Mouse (Mus musculus) lung, adult 2 months (tissue): ENCODE results near the gene Cog5. TPM values are rescaled to one million over a fixed set of nuclear protein-coding genes. Genes with fewer than 3 reads are reported as not detected.

ENCODE experiments used
- DNase-seq: peaks from one replicate; pipeline ENCODE4 v3.0.0; 2022
- H3K4me1 ChIP-seq: fragments of 200-500 bp; 2 replicates; pipeline ENCODE4 v1.6.1; 2011; ENCODE audit warnings: low read length; ENCODE audit not compliant: control insufficient read depth, insufficient read depth
- H3K4me3 ChIP-seq: fragments of 200-500 bp; replicated peaks from 2 replicates; pipeline ENCODE3; 2011; ENCODE audit warnings: low read depth, mild to moderate bottlenecking, control low read depth, low read length; ENCODE audit errors: extremely low read depth
- CTCF ChIP-seq: fragments of 200-500 bp; IDR thresholded peaks from 2 replicates; pipeline ENCODE4 v1.5.1; 2011; ENCODE audit warnings: mild to moderate bottlenecking, low read length, control low read depth; ENCODE audit not compliant: insufficient read depth
- POLR2A ChIP-seq: fragments of 200-500 bp; IDR thresholded peaks from 2 replicates; pipeline ENCODE4 v1.6.1; 2011; ENCODE audit warnings: low read depth, mild to moderate bottlenecking, control low read depth, low read length, borderline replicate concordance; ENCODE audit errors: extremely low read depth
- WGBS: fragments of 180-500 bp; shearing (Covaris S2); methylation state at CpG from one replicate; pipeline ENCODE4 v1.1.7; 2018; 5-methylcytosine and 5-hydroxymethylcytosine counted together
- polyA plus RNA-seq: library from polyadenylated mRNA; depleted of rRNA; stranded (reverse); fragments of >200 nt; gene quantifications from 2 replicates; pipeline ENCODE4 v1.2.3, GENCODE M21; 2012

The Cog5 gene
- polyA plus RNA-seq, 1 experiment: 19.6 TPM

DNA sequence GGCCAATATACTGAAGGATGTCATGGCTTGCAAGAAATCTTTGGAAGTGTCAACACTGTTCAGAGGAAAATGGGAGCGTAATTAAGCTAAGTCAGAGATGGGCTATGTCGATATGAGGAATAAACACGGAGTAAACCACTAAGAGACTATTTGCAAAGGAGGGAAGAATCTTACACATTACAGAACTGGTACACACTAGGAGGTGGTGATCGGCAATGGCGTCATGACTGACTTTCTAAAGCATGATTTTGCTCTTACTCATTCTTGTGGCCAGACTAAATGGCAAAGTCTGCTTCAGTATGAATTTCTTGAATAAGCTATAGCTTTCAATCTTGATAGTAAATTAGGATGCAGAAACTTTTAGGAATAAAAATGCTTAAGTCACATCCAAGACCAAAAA lies 1.1 kb upstream of the Cog5 start:
- 76% methylated on average over 5 of the region's 5 CpGs for WGBS
- H3K4me1 ChIP-seq: peaks cover 2% of the 10 kb centered on the region
- no peak for TF ChIP-seq CTCF
- no peak for TF ChIP-seq POLR2A
- H3K4me3 ChIP-seq: no peak overlapping the region
- DNase-seq: no peak

DNA sequence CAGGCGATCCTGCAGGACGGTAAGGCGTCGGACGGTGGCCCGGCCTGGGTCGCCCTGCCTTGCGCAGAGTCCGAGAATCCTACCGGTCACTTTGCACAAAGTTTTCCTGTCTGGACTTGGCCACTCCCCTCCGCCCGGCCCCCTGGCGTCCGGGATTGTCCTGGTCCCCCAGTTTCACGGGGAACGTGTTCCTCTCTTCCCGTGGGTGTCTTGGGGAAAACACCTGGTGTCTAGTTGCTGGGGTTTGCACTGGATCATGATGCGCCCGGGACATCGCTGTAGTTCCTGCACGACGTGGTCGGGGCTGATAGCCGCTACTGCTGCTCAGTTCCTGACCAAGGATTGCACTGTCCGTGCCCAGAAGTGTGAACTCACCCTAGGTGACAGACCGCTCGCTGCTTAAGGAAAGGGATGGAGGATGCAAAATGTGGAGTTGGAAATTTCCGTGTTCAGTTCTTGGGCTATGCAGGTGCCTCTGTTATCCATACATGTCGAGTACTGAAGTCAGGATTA lies 352 bp downstream of the Cog5 start:
- WGBS: under 1% methylated on average over 29 of the region's 29 CpGs
- no peak for TF ChIP-seq POLR2A
- TF ChIP-seq CTCF: 0 out of 2 replicates have a peak, but pooled peaks have one; percentile 19
- H3K4me1 ChIP-seq: peaks cover 2% of the 10 kb centered on the region
- H3K4me3 ChIP-seq: peak overlapping the region; percentile 87
- DNase-seq: no peak

DNA sequence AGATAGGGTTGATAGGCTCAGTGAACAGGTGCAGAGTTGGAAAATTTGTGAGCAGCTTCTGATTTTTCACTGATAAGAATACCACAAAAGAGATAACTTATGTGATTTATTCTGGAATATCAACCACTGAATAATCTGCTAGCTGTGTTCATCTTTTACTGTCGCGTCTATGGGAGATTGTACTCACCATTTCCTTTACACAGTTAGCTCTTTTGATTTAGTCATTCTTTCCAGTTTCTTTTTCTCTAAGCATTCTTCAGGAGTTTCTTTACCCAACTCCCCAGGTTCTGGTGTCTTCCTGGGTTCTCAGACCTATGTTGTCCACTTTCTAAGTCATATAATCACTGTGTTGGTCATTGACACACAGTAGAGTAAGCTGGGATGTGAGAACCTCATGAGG lies 2.2 kb downstream of the Cog5 start:
- no peak for DNase-seq
- no peak for TF ChIP-seq CTCF
- TF ChIP-seq POLR2A: no peak
- Histone ChIP-seq H3K4me3 (no peak overlapping the region), H3K4me1 (peaks cover 2% of the 10 kb centered on the region)
- WGBS: 93% methylated on average over 2 of the region's 2 CpGs

DNA sequence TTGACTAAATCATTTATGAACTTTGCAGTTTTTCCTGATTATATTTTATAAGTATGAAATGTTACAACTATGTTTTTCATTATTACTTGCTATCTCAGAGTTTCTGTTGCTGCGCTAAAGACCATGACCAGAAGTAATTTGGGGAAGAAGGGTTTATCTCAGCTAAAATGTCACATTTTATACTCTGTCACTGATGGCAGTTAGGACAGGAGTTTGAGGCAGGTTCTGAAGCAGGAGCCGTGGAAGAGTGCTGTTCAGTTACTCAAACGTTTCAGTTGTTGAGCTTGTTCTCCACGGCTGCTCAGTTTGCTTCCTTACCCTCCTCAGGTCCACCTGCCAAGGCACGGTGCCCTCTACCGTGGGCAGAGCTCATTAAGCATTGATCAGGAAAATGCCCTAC lies 11.3 kb downstream of the Cog5 start:
- no peaks in the 10 kb centered on the region for H3K4me1 ChIP-seq
- DNase-seq: no peak
- TF ChIP-seq CTCF: no peak
- no peak for TF ChIP-seq POLR2A
- H3K4me3 ChIP-seq: no peak overlapping the region
- 66% methylated on average over 6 of the region's 6 CpGs for WGBS

DNA sequence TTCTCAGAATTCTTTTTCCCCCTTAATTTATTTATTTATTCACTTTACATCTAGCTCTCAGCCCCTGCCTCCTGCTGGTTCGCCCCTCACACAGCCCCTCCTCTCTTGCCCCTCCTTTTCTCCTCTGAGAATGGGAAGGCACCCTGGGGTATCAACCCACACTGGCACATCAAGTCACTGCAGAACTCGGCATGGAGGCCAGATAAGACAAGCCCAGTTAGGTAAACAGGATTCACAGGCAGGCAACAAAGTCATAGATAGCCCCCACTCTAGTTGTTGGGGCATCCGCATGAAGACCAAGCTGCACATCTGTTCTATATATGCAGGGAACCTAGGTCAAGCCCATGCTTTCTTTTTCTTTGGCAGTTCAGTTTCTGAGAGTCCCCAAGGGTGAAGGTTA lies 12.5 kb downstream of the Cog5 start:
- TF ChIP-seq POLR2A: no peak
- no peak for TF ChIP-seq CTCF
- DNase-seq: no peak
- Histone ChIP-seq H3K4me3 (no peak overlapping the region), H3K4me1 (no peaks in the 10 kb centered on the region)
- WGBS: 72% methylated on average over 3 of the region's 3 CpGs

DNA sequence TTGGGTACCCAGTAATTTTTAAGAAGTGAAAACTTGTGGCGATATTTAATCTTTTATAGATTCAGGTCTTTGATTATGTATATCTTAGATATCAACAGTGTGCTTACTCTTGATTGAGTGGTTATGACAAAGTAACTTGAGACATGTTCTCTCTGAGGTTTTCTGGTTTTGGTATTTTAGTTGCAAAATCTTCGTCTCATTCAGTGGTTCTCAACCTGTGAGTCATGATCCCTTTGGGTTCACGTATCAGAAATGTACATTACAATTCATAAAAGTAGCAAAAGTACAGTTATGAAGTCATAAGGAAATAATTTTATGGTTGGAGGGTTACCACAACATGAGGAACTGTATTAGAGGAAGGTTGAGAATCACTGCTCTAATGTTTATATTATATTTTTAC lies 32.0 kb downstream of the Cog5 start:
- H3K4me1 ChIP-seq: no peaks in the 10 kb centered on the region
- 88% methylated on average over 3 of the region's 3 CpGs for WGBS
- H3K4me3 ChIP-seq: no peak overlapping the region
- DNase-seq: no peak
- TF ChIP-seq CTCF (no peak), POLR2A (no peak)

DNA sequence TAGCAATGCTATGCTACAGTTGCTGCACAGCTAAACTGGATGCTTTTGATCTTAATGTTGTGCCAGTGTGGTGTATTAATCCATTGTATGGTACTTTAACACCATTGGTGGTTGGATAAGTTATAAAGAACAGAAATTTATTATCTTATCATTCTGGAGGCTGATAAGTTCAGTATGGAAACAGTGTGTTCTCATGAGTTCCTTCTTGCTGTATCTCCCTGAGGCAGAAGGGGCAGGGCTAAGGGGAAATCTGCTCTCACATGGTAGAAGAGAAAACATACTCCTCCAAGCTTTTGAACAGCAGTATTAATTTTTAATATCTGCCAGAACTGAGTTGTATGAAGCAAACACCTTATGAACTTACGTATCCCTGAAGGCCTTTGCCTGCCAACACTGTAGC lies 38.6 kb downstream of the Cog5 start:
- H3K4me1 ChIP-seq: no peaks in the 10 kb centered on the region
- no peak overlapping the region for H3K4me3 ChIP-seq
- no peak for DNase-seq
- no peak for TF ChIP-seq POLR2A
- WGBS: 89% methylated on average over 1 of the region's 1 CpGs

DNA sequence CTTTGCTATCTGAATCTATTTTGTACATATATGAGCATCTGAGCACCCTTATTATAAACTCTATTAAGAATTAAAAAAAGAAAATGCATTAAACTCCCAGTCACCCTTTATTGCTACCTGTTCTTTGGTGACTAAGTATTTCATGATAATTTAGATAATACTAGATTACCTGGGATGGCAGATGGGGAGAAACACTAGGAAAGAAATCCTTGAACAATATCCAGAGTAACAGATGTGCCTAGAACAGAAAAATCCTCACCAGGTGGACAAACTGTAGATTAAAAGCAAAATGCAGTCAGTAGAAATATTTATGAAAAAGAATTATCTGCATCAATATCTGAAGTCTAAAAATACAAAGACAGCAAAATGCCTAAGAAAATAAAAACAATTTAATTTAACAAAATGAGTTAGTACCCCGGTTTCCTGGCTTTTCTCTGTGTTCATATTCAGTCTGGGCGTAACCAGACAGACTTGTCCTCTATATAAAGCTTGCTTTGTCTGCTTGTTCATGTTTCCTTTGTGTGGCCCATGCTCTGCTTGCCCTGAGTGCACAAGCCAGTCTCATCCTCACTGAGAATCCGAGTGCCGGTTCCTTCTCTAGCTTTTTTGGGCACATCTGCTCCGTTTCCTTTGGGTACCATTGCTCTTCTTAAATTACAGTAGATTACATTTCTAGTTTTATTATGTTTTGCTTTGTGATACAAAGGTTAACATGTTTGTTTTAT lies 46.1 kb downstream of the Cog5 start:
- WGBS: 69% methylated on average over 5 of the region's 5 CpGs
- no peak for TF ChIP-seq CTCF
- TF ChIP-seq POLR2A: no peak
- no peak for DNase-seq
- Histone ChIP-seq H3K4me3 (no peak overlapping the region), H3K4me1 (no peaks in the 10 kb centered on the region)

DNA sequence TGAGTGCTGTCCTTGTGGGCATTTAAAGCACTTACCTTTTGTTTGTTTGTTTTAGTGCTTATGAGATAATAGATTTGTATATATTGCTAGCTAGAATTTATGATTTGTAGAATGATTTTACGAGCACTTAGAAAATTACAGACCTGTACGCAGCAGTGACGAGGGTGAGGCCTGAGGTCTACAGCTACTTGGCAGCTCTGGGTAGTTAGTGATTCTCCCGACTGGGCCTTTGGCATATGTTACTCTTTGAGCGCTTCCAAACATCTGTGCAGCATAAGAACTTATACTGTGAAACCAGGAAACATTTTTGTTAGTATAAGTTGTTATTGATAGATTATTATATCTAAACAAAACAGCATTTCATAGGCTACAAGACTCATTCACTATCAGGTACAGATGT lies 46.7 kb downstream of the Cog5 start:
- WGBS: 68% methylated on average over 5 of the region's 5 CpGs
- TF ChIP-seq POLR2A (no peak), CTCF (no peak)
- H3K4me3 ChIP-seq: no peak overlapping the region
- no peaks in the 10 kb centered on the region for H3K4me1 ChIP-seq
- DNase-seq: no peak

DNA sequence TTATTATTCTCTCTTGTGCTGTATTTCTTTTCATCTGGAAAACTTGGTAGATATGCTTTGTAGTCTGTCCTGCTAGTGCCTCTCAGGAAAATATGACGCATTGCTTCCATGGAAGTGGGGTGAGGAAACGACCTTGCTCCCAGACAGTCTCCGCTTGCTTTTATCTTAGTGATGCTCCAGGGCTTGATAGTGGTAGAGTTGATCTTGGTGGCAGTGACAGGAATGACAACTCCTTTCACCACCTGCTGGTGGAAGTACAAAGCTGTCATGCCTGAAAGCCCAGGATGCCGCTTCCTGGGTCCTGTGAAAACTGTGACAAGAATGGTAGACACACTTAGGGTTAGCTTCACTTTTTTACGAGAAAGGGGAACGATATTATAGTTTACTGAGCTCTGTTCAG lies 49.2 kb downstream of the Cog5 start:
- Histone ChIP-seq H3K4me1 (no peaks in the 10 kb centered on the region), H3K4me3 (no peak overlapping the region)
- TF ChIP-seq CTCF (no peak), POLR2A (no peak)
- DNase-seq: no peak
- 63% methylated on average over 6 of the region's 6 CpGs for WGBS
